Mouse (Mus musculus) forebrain, embryonic 15.5 days (tissue): ENCODE results near the gene Prss27. TPM values are rescaled to one million over a fixed set of nuclear protein-coding genes. Genes with fewer than 3 reads are reported as not detected.
A peak's percentile ranks its signal among the peaks of the same experiment; 100 is the strongest.

Experiments
- ATAC-seq: fragments of 200-750 bp; cut with Nextera tagmentation; replicated peaks from 2 replicates; pipeline ENCODE4 v1.8.0; 2017; ENCODE audit warnings: mild to moderate bottlenecking, moderate TSS enrichment, moderate library complexity
- H3K27ac ChIP-seq: fragments of 300-500 bp; sonication (generic); replicated peaks from 2 replicates; pipeline ENCODE4 v1.5.1; 2015; ENCODE audit warnings: mild to moderate bottlenecking, inconsistent platforms
- H3K27me3 ChIP-seq: fragments of 300-500 bp; sonication (generic); 2 replicates; pipeline ENCODE4 v1.6.1; 2015; ENCODE audit warnings: inconsistent platforms
- H3K36me3 ChIP-seq: fragments of 300-500 bp; sonication (generic); 2 replicates; pipeline ENCODE4 v1.6.1; 2015; ENCODE audit warnings: mild to moderate bottlenecking, inconsistent platforms
- H3K4me1 ChIP-seq: fragments of 300-500 bp; sonication (generic); 2 replicates; pipeline ENCODE4 v1.6.1; 2015; ENCODE audit warnings: inconsistent platforms
- H3K4me2 ChIP-seq: fragments of 300-500 bp; sonication (generic); replicated peaks from 2 replicates; pipeline ENCODE4 v1.6.1; 2015; ENCODE audit warnings: mild to moderate bottlenecking, inconsistent platforms
- H3K4me3 ChIP-seq: fragments of 300-500 bp; sonication (generic); 2 replicates; pipeline ENCODE4 v1.5.1; 2015; ENCODE audit warnings: mild to moderate bottlenecking, inconsistent platforms
- H3K9ac ChIP-seq: fragments of 300-500 bp; sonication (generic); replicated peaks from 2 replicates; pipeline ENCODE4 v1.6.1; 2015; ENCODE audit warnings: mild to moderate bottlenecking, inconsistent platforms
- H3K9me3 ChIP-seq: fragments of 300-500 bp; sonication (generic); 2 replicates; pipeline ENCODE4 v1.6.1; 2016; ENCODE audit warnings: inconsistent platforms
- WGBS: fragments of 180-500 bp; shearing (Covaris S2); methylation state at CpG from one replicate; pipeline ENCODE4 v1.1.7; 2015; ENCODE audit warnings: mixed read lengths; 5-methylcytosine and 5-hydroxymethylcytosine counted together
- polyA plus RNA-seq: library from polyadenylated mRNA; unstranded; fragments of >200 nt; fragmentation: Nextera tagmentation; extraction: Ambion mirVana; gene quantifications from 2 replicates; pipeline ENCODE4 v1.2.1, GENCODE M21; 2015

The Prss27 gene
- polyA plus RNA-seq, 1 experiment from 2014 or later: 0.23 TPM

- H3K9ac ChIP-seq: no peak overlapping the region
- ATAC-seq: no peak
Observed at GRCm38 (mm10) chr17:24044482-24044881, 6.5 kb downstream of the Prss27 start.

GRCm38 (mm10) chr17:24045608-24046007 is 7.7 kb downstream of the Prss27 start:
- WGBS: 80% methylated on average over 10 of the region's 10 CpGs
- Histone ChIP-seq H3K27me3 (no peaks in the 10 kb centered on the region), H3K27ac (no peak overlapping the region), H3K4me3 (no peak overlapping the region), H3K36me3 (peaks cover 31% of the 10 kb centered on the region), H3K4me1 (no peaks in the 10 kb centered on the region), H3K4me2 (no peak overlapping the region), H3K9ac (no peak overlapping the region), H3K9me3 (no peaks in the 10 kb centered on the region)
- no peak for ATAC-seq

More at GRCm38 (mm10) chr17:24044482-24044881, 6.5 kb downstream of the Prss27 start:
- WGBS: 66% methylated on average over 5 of the region's 5 CpGs
- H3K27ac ChIP-seq: no peak overlapping the region
- no peaks in the 10 kb centered on the region for H3K27me3 ChIP-seq
- H3K4me3 ChIP-seq: no peak overlapping the region
- H3K4me2 ChIP-seq: no peak overlapping the region
- peaks cover 24% of the 10 kb centered on the region for H3K36me3 ChIP-seq
- H3K4me1 ChIP-seq: no peaks in the 10 kb centered on the region
- no peaks in the 10 kb centered on the region for H3K9me3 ChIP-seq

- ATAC-seq: no peak
- WGBS: 57% methylated on average over 5 of the region's 5 CpGs
- no peak overlapping the region for H3K4me2 ChIP-seq
- H3K36me3 ChIP-seq: peaks cover 34% of the 10 kb centered on the region
- no peak overlapping the region for H3K9ac ChIP-seq
- no peaks in the 10 kb centered on the region for H3K4me1 ChIP-seq
- no peak overlapping the region for H3K4me3 ChIP-seq
- no peaks in the 10 kb centered on the region for H3K27me3 ChIP-seq
- no peak overlapping the region for H3K27ac ChIP-seq
- no peaks in the 10 kb centered on the region for H3K9me3 ChIP-seq
Observed at GRCm38 (mm10) chr17:24046026-24046425, 8.1 kb downstream of the Prss27 start.

GRCm38 (mm10) chr17:24048053-24048452 is 10.1 kb downstream of the Prss27 start:
- 90% methylated on average over 5 of the region's 5 CpGs for WGBS
- H3K4me3 ChIP-seq: no peak overlapping the region

GRCm38 (mm10) chr17:24049008-24049407 is 11.1 kb downstream of the Prss27 start:
- no peak overlapping the region for H3K9ac ChIP-seq
- H3K9me3 ChIP-seq: no peaks in the 10 kb centered on the region
- H3K4me3 ChIP-seq: no peak overlapping the region
- H3K27me3 ChIP-seq: no peaks in the 10 kb centered on the region
- H3K36me3 ChIP-seq: peaks cover 61% of the 10 kb centered on the region
- H3K4me2 ChIP-seq: no peak overlapping the region
- ATAC-seq: no peak
- 95% methylated on average over 8 of the region's 8 CpGs for WGBS
- no peaks in the 10 kb centered on the region for H3K4me1 ChIP-seq
- H3K27ac ChIP-seq: no peak overlapping the region

More at GRCm38 (mm10) chr17:24048053-24048452, 10.1 kb downstream of the Prss27 start:
- no peak overlapping the region for H3K27ac ChIP-seq
- no peak for ATAC-seq
- H3K9me3 ChIP-seq: no peaks in the 10 kb centered on the region
- H3K27me3 ChIP-seq: no peaks in the 10 kb centered on the region
- no peaks in the 10 kb centered on the region for H3K4me1 ChIP-seq
- H3K36me3 ChIP-seq: peaks cover 52% of the 10 kb centered on the region
- H3K4me2 ChIP-seq: no peak overlapping the region
- no peak overlapping the region for H3K9ac ChIP-seq

- Histone ChIP-seq H3K4me3 (no peak overlapping the region), H3K27me3 (no peaks in the 10 kb centered on the region), H3K9ac (no peak overlapping the region), H3K27ac (no peak overlapping the region), H3K4me2 (no peak overlapping the region), H3K4me1 (no peaks in the 10 kb centered on the region), H3K9me3 (no peaks in the 10 kb centered on the region), H3K36me3 (peaks cover 79% of the 10 kb centered on the region)
- 93% methylated on average over 14 of the region's 14 CpGs for WGBS
- ATAC-seq: no peak
Observed at GRCm38 (mm10) chr17:24056636-24057625, 19.0 kb downstream of the Prss27 start.

- no peak for ATAC-seq
- Histone ChIP-seq H3K4me1 (no peaks in the 10 kb centered on the region), H3K9ac (no peak overlapping the region), H3K36me3 (peaks cover 71% of the 10 kb centered on the region), H3K9me3 (no peaks in the 10 kb centered on the region), H3K4me3 (no peak overlapping the region), H3K4me2 (no peak overlapping the region), H3K27ac (no peak overlapping the region), H3K27me3 (no peaks in the 10 kb centered on the region)
- WGBS: 92% methylated on average over 5 of the region's 5 CpGs
Observed at GRCm38 (mm10) chr17:24057730-24058245, 19.8 kb downstream of the Prss27 start.

GRCm38 (mm10) chr17:24062459-24063155 is 24.7 kb downstream of the Prss27 start:
- H3K4me2 ChIP-seq: no peak overlapping the region
- H3K27me3 ChIP-seq: no peaks in the 10 kb centered on the region
- no peak overlapping the region for H3K27ac ChIP-seq
- 92% methylated on average over 4 of the region's 4 CpGs for WGBS
- H3K36me3 ChIP-seq: peaks cover 32% of the 10 kb centered on the region
- no peak for ATAC-seq
- no peak overlapping the region for H3K9ac ChIP-seq
- H3K4me1 ChIP-seq: no peaks in the 10 kb centered on the region
- no peaks in the 10 kb centered on the region for H3K9me3 ChIP-seq
- no peak overlapping the region for H3K4me3 ChIP-seq

- ATAC-seq: no peak
Observed at GRCm38 (mm10) chr17:24068271-24068670, 30.3 kb downstream of the Prss27 start.

GRCm38 (mm10) chr17:24069531-24069930 is 31.6 kb downstream of the Prss27 start:
- H3K27me3 ChIP-seq: no peaks in the 10 kb centered on the region
- no peaks in the 10 kb centered on the region for H3K9me3 ChIP-seq
- H3K27ac ChIP-seq: no peak overlapping the region
- WGBS: 91% methylated on average over 3 of the region's 3 CpGs
- no peak overlapping the region for H3K4me2 ChIP-seq
- H3K4me3 ChIP-seq: no peak overlapping the region
- no peak overlapping the region for H3K9ac ChIP-seq
- H3K36me3 ChIP-seq: peaks cover 11% of the 10 kb centered on the region; the same call in 1 of the 2 replicates
- peaks cover 35% of the 10 kb centered on the region for H3K4me1 ChIP-seq
- ATAC-seq: no peak

More at GRCm38 (mm10) chr17:24068271-24068670, 30.3 kb downstream of the Prss27 start:
- Histone ChIP-seq H3K4me1 (peaks cover 35% of the 10 kb centered on the region), H3K27ac (no peak overlapping the region), H3K9me3 (no peaks in the 10 kb centered on the region), H3K9ac (no peak overlapping the region), H3K27me3 (no peaks in the 10 kb centered on the region), H3K4me2 (no peak overlapping the region), H3K4me3 (no peak overlapping the region), H3K36me3 (peaks cover 11% of the 10 kb centered on the region; the same call in 1 of the 2 replicates)
- WGBS: 72% methylated on average over 5 of the region's 5 CpGs

GRCm38 (mm10) chr17:24072919-24073696 is 35.2 kb downstream of the Prss27 start, which contains the start of gene Kctd5:
Kctd5 (minus strand) TSS chr17:24073485.
- H3K4me1 ChIP-seq: peaks cover 35% of the 10 kb centered on the region
- H3K4me3 ChIP-seq: peak within 1 kb of the TSS; percentile 94
- no peaks in the 10 kb centered on the region for H3K27me3 ChIP-seq
- no peaks in the 10 kb centered on the region for H3K9me3 ChIP-seq
- H3K4me2 ChIP-seq: peak within 1 kb of the TSS; percentile 62
- H3K27ac ChIP-seq: peak within 1 kb of the TSS; percentile 83
- H3K36me3 ChIP-seq: peaks cover 15% of the 10 kb centered on the region; the same call in 1 of the 2 replicates
- ATAC-seq: peak; percentile 98
- WGBS: under 1% methylated on average over 62 of the region's 62 CpGs
- peak within 1 kb of the TSS; percentile 96 for H3K9ac ChIP-seq
